Mouse (Mus musculus) cerebellum, postnatal 25 days (tissue): ENCODE measurements around the gene Olfr1099.

Source experiments
- DNase-seq, 2 experiments: peaks; one replicate each; pipeline ENCODE4 v3.0.0; 2021; ENCODE audit warnings: mixed read lengths in 2 of 2

Olfr1099 gene

GRCm38 (mm10) chr2:86960593-86960992, at the start of gene Olfr1099:
TSS of gene Olfr1099 (minus strand) at chr2:86960693.
- no peak for DNase-seq

GRCm38 (mm10) chr2:86998098-86998497, 37.6 kb upstream of the Olfr1099 start, which contains the start of gene Olfr1102:
TSS of gene Olfr1102 (plus strand) at chr2:86998398.
- DNase-seq: no peak

GRCm38 (mm10) chr2:86991121-86991520, 30.6 kb upstream of the Olfr1099 start, which contains the start of gene Olfr1101:
TSS of gene Olfr1101 (minus strand) at chr2:86991221.
- DNase-seq: no peak

- no peak for DNase-seq
Measured at GRCm38 (mm10) chr2:86979854-86980253, 19.4 kb upstream of the Olfr1099 start, which contains the start of gene Olfr1100. TSS of gene Olfr1100 (minus strand) at chr2:86979954.

GRCm38 (mm10) chr2:86926557-86926956, 33.9 kb downstream of the Olfr1099 start:
- no peak for DNase-seq

GRCm38 (mm10) chr2:86924445-86924844, 36.0 kb downstream of the Olfr1099 start, which contains the start of gene Olfr1098:
TSS of gene Olfr1098 (minus strand) at chr2:86924545.
- no peak for DNase-seq

- no peak for DNase-seq
Measured at GRCm38 (mm10) chr2:86905647-86906046, 54.8 kb downstream of the Olfr1099 start.
